Mouse (Mus musculus): ENCODE measurements around the gene Atp1a4. TPM values are rescaled to one million over a fixed set of nuclear protein-coding genes. Genes with fewer than 3 reads are reported as not detected.
A peak's percentile ranks its signal among the peaks of the same experiment; 100 is the strongest.

Atp1a4 gene
- polyA plus RNA-seq, 1 experiment from 2014 or later, result not detected

- H3K27ac ChIP-seq (ENCODE audit: low read length), result 0 out of 2 replicates have a peak overlapping the region, but pooled peaks have one; percentile 36
These were observed 41.1 kb downstream of the Atp1a4 start for GRCm38 (mm10) chr1:172217148-172217547.

GRCm38 (mm10) chr1:172214748-172215147 lies 43.5 kb downstream of the Atp1a4 start:
- H3K27ac ChIP-seq (ENCODE audit: low read length), result no peak overlapping the region
- H3K27me3 ChIP-seq (ENCODE audit: control insufficient read depth, insufficient read depth, low read depth, low read length), result no peaks in the 10 kb centered on the region
- ATAC-seq (ENCODE audit: low read depth), result no peak
- H3K4me3 ChIP-seq (ENCODE audit: low read depth, low read length), result no peak overlapping the region
- H3K4me1 ChIP-seq (ENCODE audit: control insufficient read depth, low read depth, low read length), result peaks cover 4% of the 10 kb centered on the region
- no peak overlapping the region for H3K9ac ChIP-seq (ENCODE audit: low read depth, low read length)
- WGBS (ENCODE audit: insufficient replicate concordance), result 32% methylated on average over 3 of the region's 3 CpGs
- H3K36me3 ChIP-seq (ENCODE audit: control insufficient read depth, insufficient read depth), result no peaks in the 10 kb centered on the region
- no peaks in the 10 kb centered on the region for H3K9me3 ChIP-seq (replicated peaks; ENCODE audit: control insufficient read depth, low read length)
- H3K4me2 ChIP-seq (ENCODE audit: low read depth, low read length), result no peak overlapping the region

More at GRCm38 (mm10) chr1:172217148-172217547, 41.1 kb downstream of the Atp1a4 start:
- Histone ChIP-seq H3K4me3 (ENCODE audit: low read depth, low read length) (peak overlapping the region; percentile 24; the same call in 1 of the 2 replicates), H3K4me1 (ENCODE audit: control insufficient read depth, low read depth, low read length) (peaks cover 4% of the 10 kb centered on the region), H3K36me3 (ENCODE audit: control insufficient read depth, insufficient read depth) (no peaks in the 10 kb centered on the region), H3K9me3 (replicated peaks; ENCODE audit: control insufficient read depth, low read length) (no peaks in the 10 kb centered on the region), H3K4me2 (ENCODE audit: low read depth, low read length) (peak overlapping the region; percentile 42; the same call in 1 of the 2 replicates), H3K9ac (ENCODE audit: low read depth, low read length) (0 out of 2 replicates have a peak overlapping the region, but pooled peaks have one; percentile 4), H3K27me3 (ENCODE audit: control insufficient read depth, insufficient read depth, low read depth, low read length) (no peaks in the 10 kb centered on the region)
- ATAC-seq (ENCODE audit: low read depth), result peak; percentile 73
- WGBS (ENCODE audit: insufficient replicate concordance), result 0% methylated on average over 5 of the region's 5 CpGs

DNA sequence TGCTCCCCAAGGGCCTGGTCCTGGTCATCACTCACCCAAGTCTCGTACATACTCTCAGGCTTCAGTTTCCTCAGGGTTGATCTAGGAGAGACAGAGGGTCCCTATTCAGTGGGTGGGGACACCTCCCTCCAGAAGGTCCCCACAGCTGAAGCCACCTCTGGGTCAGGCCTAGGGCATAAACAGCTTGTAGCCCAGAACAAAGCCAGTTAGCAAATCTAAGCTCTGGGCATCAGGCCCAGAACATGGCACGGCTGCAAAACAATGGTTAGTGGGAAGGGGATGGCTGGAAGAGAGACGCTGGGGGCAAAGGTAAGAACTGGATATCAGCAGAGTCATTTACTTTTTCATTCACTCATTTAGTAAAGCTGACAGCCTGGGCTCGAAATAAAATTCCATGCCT lies 44.4 kb downstream of the Atp1a4 start:
- no peak overlapping the region for H3K9ac ChIP-seq (ENCODE audit: low read depth, low read length)
- no peak overlapping the region for H3K4me3 ChIP-seq (ENCODE audit: low read depth, low read length)
- no peaks in the 10 kb centered on the region for H3K27me3 ChIP-seq (ENCODE audit: control insufficient read depth, insufficient read depth, low read depth, low read length)
- no peaks in the 10 kb centered on the region for H3K36me3 ChIP-seq (ENCODE audit: control insufficient read depth, insufficient read depth)
- no peaks in the 10 kb centered on the region for H3K9me3 ChIP-seq (replicated peaks; ENCODE audit: control insufficient read depth, low read length)
- H3K4me1 ChIP-seq (ENCODE audit: control insufficient read depth, low read depth, low read length), result peaks cover 4% of the 10 kb centered on the region
- no peak overlapping the region for H3K4me2 ChIP-seq (ENCODE audit: low read depth, low read length)
- no peak overlapping the region for H3K27ac ChIP-seq (ENCODE audit: low read length)
- no peak for ATAC-seq (ENCODE audit: low read depth)
- 59% methylated on average over 4 of the region's 4 CpGs for WGBS (ENCODE audit: insufficient replicate concordance)

- peaks cover 4% of the 10 kb centered on the region for H3K4me1 ChIP-seq (ENCODE audit: control insufficient read depth, low read depth, low read length)
- no peaks in the 10 kb centered on the region for H3K27me3 ChIP-seq (ENCODE audit: control insufficient read depth, insufficient read depth, low read depth, low read length)
- no peak overlapping the region for H3K4me2 ChIP-seq (ENCODE audit: low read depth, low read length)
- WGBS (ENCODE audit: insufficient replicate concordance), result 51% methylated on average over 5 of the region's 5 CpGs
- H3K27ac ChIP-seq (ENCODE audit: low read length), result no peak overlapping the region
- ATAC-seq (ENCODE audit: low read depth), result no peak
- H3K9ac ChIP-seq (ENCODE audit: low read depth, low read length), result no peak overlapping the region
- H3K4me3 ChIP-seq (ENCODE audit: low read depth, low read length), result no peak overlapping the region
- H3K36me3 ChIP-seq (ENCODE audit: control insufficient read depth, insufficient read depth), result no peaks in the 10 kb centered on the region
- no peaks in the 10 kb centered on the region for H3K9me3 ChIP-seq (replicated peaks; ENCODE audit: control insufficient read depth, low read length)
These were observed 45.4 kb downstream of the Atp1a4 start for GRCm38 (mm10) chr1:172212776-172213175.

DNA sequence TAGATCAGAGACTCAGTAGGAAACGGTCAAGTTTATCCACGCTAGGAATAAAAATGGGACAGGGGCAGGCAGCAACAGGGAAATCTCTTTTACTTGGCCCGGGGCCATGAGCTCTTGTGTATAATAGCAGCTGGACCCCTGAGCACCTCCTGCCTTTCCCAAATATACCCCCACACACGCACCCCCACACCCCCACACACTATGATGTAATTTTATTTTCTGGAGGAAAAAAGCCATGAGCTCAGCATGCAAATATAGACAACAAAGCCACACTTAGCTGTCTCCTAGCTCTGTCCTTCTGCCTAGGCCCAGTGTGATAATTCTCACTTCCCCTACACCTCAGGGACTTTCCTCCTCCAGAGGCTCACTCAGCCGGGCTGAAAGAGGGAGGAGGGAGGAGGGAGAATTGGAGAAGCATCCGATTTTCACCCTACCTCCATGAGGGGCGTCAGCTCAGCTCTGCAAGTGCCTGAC lies 51.1 kb downstream of the Atp1a4 start:
- WGBS (ENCODE audit: insufficient replicate concordance), result 32% methylated on average over 7 of the region's 7 CpGs
- Histone ChIP-seq H3K9ac (ENCODE audit: low read depth, low read length) (no peak overlapping the region; the same call in 1 of the 2 replicates), H3K27ac (ENCODE audit: low read length) (no peak overlapping the region)

GRCm38 (mm10) chr1:172206141-172206917 lies 51.9 kb downstream of the Atp1a4 start, which contains the start of gene Pea15a:
Gene Pea15a (minus strand): TSS chr1:172206804.
- peak; percentile 77 for ATAC-seq (ENCODE audit: low read depth)
- Histone ChIP-seq H3K4me3 (ENCODE audit: low read depth, low read length) (peak within 1 kb of the TSS; percentile 59), H3K4me2 (ENCODE audit: low read depth, low read length) (peak within 1 kb of the TSS; percentile 44), H3K9me3 (replicated peaks; ENCODE audit: control insufficient read depth, low read length) (no peaks in the 10 kb centered on the region), H3K4me1 (ENCODE audit: control insufficient read depth, low read depth, low read length) (peaks cover 11% of the 10 kb centered on the region), H3K9ac (ENCODE audit: low read depth, low read length) (peak within 1 kb of the TSS; percentile 64), H3K27ac (ENCODE audit: low read length) (0 out of 2 replicates have a peak within 1 kb of the TSS, but pooled peaks have one; percentile 41), H3K36me3 (ENCODE audit: control insufficient read depth, insufficient read depth) (no peaks in the 10 kb centered on the region), H3K27me3 (ENCODE audit: control insufficient read depth, insufficient read depth, low read depth, low read length) (peaks cover 7% of the 10 kb centered on the region)
- under 1% methylated on average over 37 of the region's 40 CpGs for WGBS (ENCODE audit: insufficient replicate concordance)

More for the DNA sequence above, 51.1 kb downstream of the Atp1a4 start:
- Histone ChIP-seq H3K9me3 (replicated peaks; ENCODE audit: control insufficient read depth, low read length) (no peaks in the 10 kb centered on the region), H3K4me3 (ENCODE audit: low read depth, low read length) (no peak overlapping the region), H3K27me3 (ENCODE audit: control insufficient read depth, insufficient read depth, low read depth, low read length) (peaks cover 7% of the 10 kb centered on the region), H3K4me1 (ENCODE audit: control insufficient read depth, low read depth, low read length) (peaks cover 11% of the 10 kb centered on the region), H3K36me3 (ENCODE audit: control insufficient read depth, insufficient read depth) (no peaks in the 10 kb centered on the region), H3K4me2 (ENCODE audit: low read depth, low read length) (peak overlapping the region; percentile 44; the same call in 1 of the 2 replicates)
- no peak for ATAC-seq (ENCODE audit: low read depth)

DNA sequence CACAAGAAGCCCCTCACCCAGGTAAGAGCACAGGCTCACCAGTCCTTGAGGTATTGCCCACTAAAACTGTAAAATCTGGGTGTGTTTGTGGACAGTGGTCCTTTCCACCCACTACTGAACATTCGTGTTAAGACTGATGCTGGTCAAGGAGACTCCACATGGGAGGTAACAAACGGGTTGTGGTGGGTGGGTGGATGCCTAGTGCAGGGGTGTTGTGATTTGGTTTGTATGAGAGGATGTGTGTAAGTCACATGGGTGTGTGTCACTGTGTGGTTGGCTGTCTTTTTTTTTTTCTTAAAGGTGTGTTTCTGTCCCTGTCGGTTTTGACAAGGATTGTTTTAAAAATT lies 52.5 kb downstream of the Atp1a4 start:
- Histone ChIP-seq H3K9ac (ENCODE audit: low read depth, low read length) (peak overlapping the region; percentile 64; the same call in 1 of the 2 replicates), H3K4me3 (ENCODE audit: low read depth, low read length) (peak overlapping the region; percentile 59), H3K27ac (ENCODE audit: low read length) (no peak overlapping the region), H3K27me3 (ENCODE audit: control insufficient read depth, insufficient read depth, low read depth, low read length) (peaks cover 7% of the 10 kb centered on the region), H3K9me3 (replicated peaks; ENCODE audit: control insufficient read depth, low read length) (no peaks in the 10 kb centered on the region), H3K4me1 (ENCODE audit: control insufficient read depth, low read depth, low read length) (peaks cover 14% of the 10 kb centered on the region), H3K36me3 (ENCODE audit: control insufficient read depth, insufficient read depth) (peaks cover 5% of the 10 kb centered on the region; the same call in 1 of the 2 replicates), H3K4me2 (ENCODE audit: low read depth, low read length) (peak overlapping the region; percentile 44)
- ATAC-seq (ENCODE audit: low read depth), result no peak
- WGBS (ENCODE audit: insufficient replicate concordance), result 13% methylated on average over 3 of the region's 3 CpGs

- no peak overlapping the region for H3K27ac ChIP-seq (ENCODE audit: low read length)
- peaks cover 7% of the 10 kb centered on the region for H3K27me3 ChIP-seq (ENCODE audit: control insufficient read depth, insufficient read depth, low read depth, low read length)
- WGBS (ENCODE audit: insufficient replicate concordance), result 60% methylated on average over 15 of the region's 15 CpGs
- H3K36me3 ChIP-seq (ENCODE audit: control insufficient read depth, insufficient read depth), result peaks cover 5% of the 10 kb centered on the region; the same call in 1 of the 2 replicates
- no peak overlapping the region for H3K4me3 ChIP-seq (ENCODE audit: low read depth, low read length)
- H3K9me3 ChIP-seq (replicated peaks; ENCODE audit: control insufficient read depth, low read length), result no peaks in the 10 kb centered on the region
- H3K4me2 ChIP-seq (ENCODE audit: low read depth, low read length), result peak overlapping the region; percentile 44; the same call in 1 of the 2 replicates
- peaks cover 14% of the 10 kb centered on the region for H3K4me1 ChIP-seq (ENCODE audit: control insufficient read depth, low read depth, low read length)
- no peak for ATAC-seq (ENCODE audit: low read depth)
- H3K9ac ChIP-seq (ENCODE audit: low read depth, low read length), result no peak overlapping the region
These were observed 53.1 kb downstream of the Atp1a4 start for GRCm38 (mm10) chr1:172204814-172205740.

Measured in liver, embryonic 16.5 days (tissue).